Mouse (Mus musculus): ENCODE results near the gene Gm4559. TPM values are rescaled to one million over a fixed set of nuclear protein-coding genes. Genes with fewer than 3 reads are reported as not detected.
"Not testable (repeated sequence)": the region's sequence is repeated elsewhere in the genome, so short reads cannot be mapped to it uniquely, and the experiment has no call there.

Gene Gm4559
- polyA plus RNA-seq, 1 experiment from 2014 or later = not detected

GRCm38 (mm10) chr7:142249824-142250223, 24.3 kb downstream of the Gm4559 start:
- no peak for ATAC-seq (ENCODE audit: insufficient read depth, low FRiP score, low read depth)
- no peaks in the 10 kb centered on the region for H3K9me3 ChIP-seq
- no peak overlapping the region for H3K4me3 ChIP-seq (replicated peaks)
- H3K9ac ChIP-seq = no peak overlapping the region
- H3K36me3 ChIP-seq = no peaks in the 10 kb centered on the region
- 0% methylated on average over 1 of the region's 1 CpGs for WGBS
- H3K27ac ChIP-seq = no peak overlapping the region
- H3K4me2 ChIP-seq = no peak overlapping the region
- H3K4me1 ChIP-seq = no peaks in the 10 kb centered on the region
- 0 out of 2 replicates have a peak, but pooled peaks cover 6% of the 10 kb centered on the region for H3K27me3 ChIP-seq (replicated peaks)

DNA sequence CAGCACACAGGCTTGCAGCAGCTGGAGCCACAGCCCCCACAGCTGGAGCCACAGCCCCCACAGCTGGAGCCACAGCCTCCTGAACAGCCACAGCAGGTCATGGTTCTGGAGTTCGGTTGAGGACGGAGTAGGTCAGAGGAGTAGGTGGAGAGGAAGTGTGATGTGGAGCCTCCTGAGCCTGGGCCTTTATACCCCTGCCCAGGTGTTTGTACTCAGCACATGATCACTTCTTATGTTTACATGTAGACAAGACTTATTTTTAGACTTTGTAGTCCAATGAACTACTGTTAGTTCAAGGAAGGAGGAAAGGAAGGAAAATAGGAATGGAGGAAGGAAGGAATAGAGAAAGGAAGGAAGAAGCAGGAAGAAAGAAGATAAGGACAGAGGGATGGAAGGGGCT, 33.2 kb downstream of the Gm4559 start, which contains the start of gene Gm40460:
Gene Gm40460, minus strand, starts transcription at position 101 of the 400 bp plus-strand sequence.
- Histone ChIP-seq H3K4me1 (no peaks in the 10 kb centered on the region), H3K27me3 (replicated peaks) (no peaks in the 10 kb centered on the region), H3K9ac (no peak within 1 kb of the TSS), H3K36me3 (no peaks in the 10 kb centered on the region), H3K4me2 (no peak within 1 kb of the TSS), H3K27ac (no peak within 1 kb of the TSS), H3K9me3 (no peaks in the 10 kb centered on the region), H3K4me3 (replicated peaks) (no peak within 1 kb of the TSS)
- ATAC-seq (ENCODE audit: insufficient read depth, low FRiP score, low read depth) = no peak
- 23% methylated on average over 2 of the region's 2 CpGs for WGBS

- no peak overlapping the region for H3K4me2 ChIP-seq
- H3K4me1 ChIP-seq = no peaks in the 10 kb centered on the region
- no peak for ATAC-seq (ENCODE audit: insufficient read depth, low FRiP score, low read depth)
- H3K9ac ChIP-seq = no peak overlapping the region
- H3K27ac ChIP-seq = no peak overlapping the region
- no peaks in the 10 kb centered on the region for H3K27me3 ChIP-seq (replicated peaks)
- H3K36me3 ChIP-seq = no peaks in the 10 kb centered on the region
- no peaks in the 10 kb centered on the region for H3K9me3 ChIP-seq
- H3K4me3 ChIP-seq (replicated peaks) = no peak overlapping the region
- 8% methylated on average over 1 of the region's 1 CpGs for WGBS
Observed at GRCm38 (mm10) chr7:142231540-142231939, 42.6 kb downstream of the Gm4559 start.

DNA sequence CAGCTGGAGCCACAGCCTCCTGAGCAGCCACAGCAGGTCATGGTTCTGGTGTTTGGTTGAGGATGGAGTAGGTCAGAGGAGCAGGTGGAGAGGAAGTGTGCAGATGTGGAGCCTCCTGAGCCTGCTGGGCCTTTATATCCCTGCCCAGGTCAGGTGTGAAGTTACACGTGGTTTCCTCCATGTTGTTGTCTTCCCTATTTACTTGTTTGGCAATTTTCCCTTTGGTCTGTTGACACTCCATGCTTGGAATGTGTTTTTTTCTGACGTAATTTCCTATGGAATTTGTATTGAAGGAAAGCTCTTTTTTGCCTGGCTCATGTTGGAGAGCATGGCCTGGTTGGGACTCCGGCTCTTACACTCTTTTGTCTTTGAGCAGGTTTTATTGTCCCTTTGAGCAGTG, 44.3 kb downstream of the Gm4559 start, which contains the start of gene Krtap5-5:
Gene Krtap5-5, minus strand, starts transcription at position 101 of the 400 bp plus-strand sequence.
- not testable (repeated sequence) for H3K9ac ChIP-seq; H3K27ac ChIP-seq; H3K4me1 ChIP-seq; H3K4me2 ChIP-seq; H3K9me3 ChIP-seq; ATAC-seq (ENCODE audit: insufficient read depth, low FRiP score, low read depth); H3K36me3 ChIP-seq; H3K4me3 ChIP-seq (replicated peaks); H3K27me3 ChIP-seq (replicated peaks)
- WGBS = 57% methylated on average over 3 of the region's 3 CpGs

GRCm38 (mm10) chr7:142224518-142224917, 49.6 kb downstream of the Gm4559 start:
- Histone ChIP-seq H3K27me3 (replicated peaks) (no peaks in the 10 kb centered on the region), H3K4me2 (no peak overlapping the region), H3K9ac (no peak overlapping the region), H3K4me3 (replicated peaks) (no peak overlapping the region), H3K9me3 (no peaks in the 10 kb centered on the region), H3K4me1 (no peaks in the 10 kb centered on the region), H3K27ac (no peak overlapping the region), H3K36me3 (no peaks in the 10 kb centered on the region)
- WGBS = 35% methylated on average over 2 of the region's 2 CpGs
- no peak for ATAC-seq (ENCODE audit: insufficient read depth, low FRiP score, low read depth)

Other genes starting within 250 kb of the Gm4559 start
- 65.2 and 67.8 TPM in 2 replicates for gene Mob2, start 213.3 kb downstream of the Gm4559 start, polyA plus RNA-seq (2015; fragmentation: Nextera tagmentation; extraction: Ambion mirVana)
- gene Dusp8, start 178.5 kb downstream of the Gm4559 start, polyA plus RNA-seq (2015; fragmentation: Nextera tagmentation; extraction: Ambion mirVana) = 5.9 and 7.4 TPM in 2 replicates
- gene Gm45618, start 153.6 kb downstream of the Gm4559 start, polyA plus RNA-seq (2015; fragmentation: Nextera tagmentation; extraction: Ambion mirVana) = not detected in 2 replicates
- not detected in 2 replicates for gene Gm39115, start 138.3 kb downstream of the Gm4559 start, polyA plus RNA-seq (2015; fragmentation: Nextera tagmentation; extraction: Ambion mirVana)
- not detected in 2 replicates for gene Gm45337, start 129.8 kb downstream of the Gm4559 start, polyA plus RNA-seq (2015; fragmentation: Nextera tagmentation; extraction: Ambion mirVana)
- gene Gm29735, start 117.2 kb downstream of the Gm4559 start, polyA plus RNA-seq (2015; fragmentation: Nextera tagmentation; extraction: Ambion mirVana) = not detected in 2 replicates
- gene Gm4553, start 108.6 kb downstream of the Gm4559 start, polyA plus RNA-seq (2015; fragmentation: Nextera tagmentation; extraction: Ambion mirVana) = not detected in 2 replicates
- gene Krtap5-2, start 98.4 kb downstream of the Gm4559 start, polyA plus RNA-seq (2015; fragmentation: Nextera tagmentation; extraction: Ambion mirVana) = not detected in 2 replicates
- gene Gm10153, start 84.0 kb downstream of the Gm4559 start, polyA plus RNA-seq (2015; fragmentation: Nextera tagmentation; extraction: Ambion mirVana) = not detected in 2 replicates
- not detected in 2 replicates for gene Krtap5-3, start 73.0 kb downstream of the Gm4559 start, polyA plus RNA-seq (2015; fragmentation: Nextera tagmentation; extraction: Ambion mirVana)
- gene Gm7579, start 62.5 kb downstream of the Gm4559 start, polyA plus RNA-seq (2015; fragmentation: Nextera tagmentation; extraction: Ambion mirVana) = not detected in 2 replicates
- not detected in 2 replicates for gene Krtap5-5, start 44.4 kb downstream of the Gm4559 start, polyA plus RNA-seq (2015; fragmentation: Nextera tagmentation; extraction: Ambion mirVana)
- not detected in 2 replicates for gene Gm40460, start 33.3 kb downstream of the Gm4559 start, polyA plus RNA-seq (2015; fragmentation: Nextera tagmentation; extraction: Ambion mirVana)
- not detected in 2 replicates for gene Gm2431, start 16.0 kb downstream of the Gm4559 start, polyA plus RNA-seq (2015; fragmentation: Nextera tagmentation; extraction: Ambion mirVana)
- gene Krtap5-1, start 22.8 kb upstream of the Gm4559 start, polyA plus RNA-seq (2015; fragmentation: Nextera tagmentation; extraction: Ambion mirVana) = not detected in 2 replicates
- not detected in 2 replicates for gene Krtap5-4, start 29.2 kb upstream of the Gm4559 start, polyA plus RNA-seq (2015; fragmentation: Nextera tagmentation; extraction: Ambion mirVana)
- 1.7 and 2.8 TPM in 2 replicates for gene Ifitm10, start 99.4 kb upstream of the Gm4559 start, polyA plus RNA-seq (2015; fragmentation: Nextera tagmentation; extraction: Ambion mirVana)
- gene Gm49369, start 108.3 kb upstream of the Gm4559 start, polyA plus RNA-seq (2015; fragmentation: Nextera tagmentation; extraction: Ambion mirVana) = 0.58 TPM in 1 of 2 replicates, not detected in the other
- 308 and 323 TPM in 2 replicates for gene Ctsd, start 113.7 kb upstream of the Gm4559 start, polyA plus RNA-seq (2015; fragmentation: Nextera tagmentation; extraction: Ambion mirVana)
- 13.2 and 19.6 TPM in 2 replicates for gene Syt8, start 160.5 kb upstream of the Gm4559 start, polyA plus RNA-seq (2015; fragmentation: Nextera tagmentation; extraction: Ambion mirVana)
- gene Tnni2, start 167.4 kb upstream of the Gm4559 start, polyA plus RNA-seq (2015; fragmentation: Nextera tagmentation; extraction: Ambion mirVana) = 10.4 and 13.3 TPM in 2 replicates
- gene Lsp1, start 186.4 kb upstream of the Gm4559 start, polyA plus RNA-seq (2015; fragmentation: Nextera tagmentation; extraction: Ambion mirVana) = 196 and 211 TPM in 2 replicates
- 4.6 and 11.8 TPM in 2 replicates for gene Tnnt3, start 224.5 kb upstream of the Gm4559 start, polyA plus RNA-seq (2015; fragmentation: Nextera tagmentation; extraction: Ambion mirVana)